Mouse (Mus musculus) thymus, adult 18-20 months (tissue): Measurements from ENCODE around the gene Tnk2.

Experiments
- DNase-seq, 2 experiments: peaks; one replicate each; pipeline ENCODE4 v3.0.0; 2022; ENCODE audit warnings: mixed read lengths in 2 of 2

The Tnk2 gene

DNA sequence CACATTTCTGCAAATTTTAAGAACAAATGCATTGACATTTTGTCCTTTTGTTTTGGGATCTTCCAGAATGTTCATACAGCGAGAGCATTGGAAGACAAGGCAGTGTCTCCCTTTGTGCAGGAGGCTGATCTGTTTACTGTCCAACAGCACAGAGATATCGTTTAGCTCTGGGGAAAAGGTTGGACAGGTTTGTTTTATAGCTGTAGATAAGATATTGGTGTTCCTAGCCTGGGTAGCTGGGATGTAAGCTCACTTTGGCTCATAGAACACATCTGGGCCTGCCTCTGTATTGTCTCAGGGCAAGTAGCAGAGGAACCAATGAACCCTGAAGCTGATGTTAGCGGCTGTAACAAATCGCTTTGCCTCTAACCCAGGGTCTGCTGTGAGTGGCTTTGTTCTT lies 80.1 kb downstream of the Tnk2 start:
- DNase-seq: no peak

DNA sequence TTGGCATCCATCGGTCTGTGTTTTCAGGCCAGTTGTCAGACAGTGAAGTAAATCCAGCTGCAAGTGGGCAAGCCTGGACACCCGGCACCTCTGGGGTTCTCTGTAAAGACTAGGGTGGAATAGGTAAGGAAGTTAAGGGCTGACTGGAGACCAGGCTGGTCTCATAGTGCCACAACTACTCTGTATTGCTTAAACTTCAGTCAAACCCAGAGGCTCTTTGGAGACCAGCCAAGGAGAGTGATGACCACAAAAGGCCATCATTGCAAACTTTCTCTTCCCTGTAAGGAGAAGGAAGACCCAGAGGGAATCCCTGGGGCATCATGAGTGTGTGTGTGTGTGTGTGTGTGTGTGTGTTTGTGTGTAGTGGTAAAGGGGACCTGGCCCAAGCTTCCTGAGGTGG lies 80.6 kb downstream of the Tnk2 start:
- no peak for DNase-seq

DNA sequence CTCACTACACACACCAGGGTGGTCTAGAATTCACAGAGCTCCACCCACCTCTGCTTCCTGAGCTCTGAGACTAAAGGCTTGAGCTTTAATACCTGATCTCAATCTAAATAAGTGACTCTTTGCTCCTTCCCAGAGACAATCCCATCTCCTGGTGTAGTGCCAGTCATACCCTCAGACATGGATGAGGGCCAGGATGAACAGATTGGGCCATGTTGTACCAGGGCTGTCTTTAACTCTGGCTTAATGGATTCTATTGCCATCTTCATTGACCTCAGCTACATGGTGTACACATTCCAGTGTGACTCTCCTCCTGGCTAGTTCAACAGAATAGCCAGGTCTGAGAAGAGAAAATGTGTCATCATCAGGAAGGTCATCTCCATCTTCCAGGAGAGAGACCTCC lies 82.8 kb downstream of the Tnk2 start:
- DNase-seq: no peak

DNA sequence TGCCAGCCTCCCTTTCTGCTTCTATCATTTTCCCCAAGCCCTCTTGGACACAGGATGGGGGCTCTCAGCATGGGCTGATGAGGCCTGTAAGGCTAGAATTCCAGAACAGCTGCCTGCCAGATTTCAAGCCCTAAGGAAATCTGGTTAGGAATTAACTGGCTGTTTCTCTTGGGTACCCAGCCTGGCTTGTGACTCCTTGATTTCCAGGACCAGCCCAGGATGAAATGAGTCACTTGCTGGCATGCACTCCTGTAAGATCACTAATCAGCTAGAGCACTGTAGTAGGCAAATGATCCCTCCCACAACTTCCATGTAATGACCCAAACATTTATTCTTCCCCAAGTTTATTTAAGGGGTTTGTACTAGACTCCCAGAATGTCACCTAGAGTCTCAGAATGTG lies 84.6 kb downstream of the Tnk2 start:
- no peak for DNase-seq

DNA sequence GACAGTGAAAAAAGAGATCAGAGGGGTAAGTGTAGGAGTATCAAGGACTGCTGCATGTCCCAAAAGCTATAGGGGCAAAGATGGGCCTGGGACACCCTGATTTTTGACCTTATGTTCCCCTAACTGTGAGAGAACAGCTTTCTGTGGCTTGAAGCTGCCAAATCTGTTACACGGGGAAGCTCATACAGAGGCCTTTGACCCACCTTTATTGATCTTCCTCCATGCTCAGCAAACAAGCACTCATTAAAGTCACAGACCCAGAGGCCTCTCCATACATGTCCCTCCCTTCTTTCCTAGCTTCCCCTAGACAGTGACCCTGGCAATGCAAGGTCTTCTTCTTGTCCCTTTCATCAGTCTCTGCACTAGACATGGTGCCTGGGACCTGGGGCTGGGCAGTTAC lies 85.1 kb downstream of the Tnk2 start:
- DNase-seq: no peak
